Mouse (Mus musculus) MEL (cell line): Measurements from ENCODE around the gene Tead3.

Experiments used
- CHD1 ChIP-seq: IDR thresholded peaks from 2 replicates; pipeline ENCODE4 v1.6.1; 2012; ENCODE audit warnings: low read depth, mild to moderate bottlenecking, inconsistent platforms, low read length, improper control_type of control experiment
- CTCF ChIP-seq, 3 experiments: IDR thresholded peaks in 2 of 3; conservative IDR thresholded peaks in 1 of 3; 2 replicates each; pipeline ENCODE4 v1.5.1; 2011 to 2012; ENCODE audit warnings: low read length in 3 of 3, low read depth in 2 of 3, mild to moderate bottlenecking in 2 of 3, improper control_type of control experiment in 1 of 3, inconsistent platforms in 1 of 3, mixed read lengths in 1 of 3, moderate library complexity in 1 of 3; ENCODE audit not compliant: control insufficient read depth in 1 of 3, insufficient read depth in 1 of 3, poor library complexity in 1 of 3, severe bottlenecking in 1 of 3
- E2F4 ChIP-seq: IDR thresholded peaks from 2 replicates; pipeline ENCODE4 v1.6.1; 2011; ENCODE audit warnings: low read depth, low read length, improper control_type of control experiment, borderline replicate concordance
- ELF1 ChIP-seq: IDR thresholded peaks from 2 replicates; pipeline ENCODE4 v1.6.1; 2014; ENCODE audit warnings: low read depth, mild to moderate bottlenecking, inconsistent platforms, low read length, improper control_type of control experiment, moderate library complexity
- EP300 ChIP-seq, 2 experiments: IDR thresholded peaks; 2 replicates each; pipeline ENCODE4 v1.6.1; 2011; ENCODE audit warnings: improper control_type of control experiment in 2 of 2, low read length in 2 of 2, low read depth in 1 of 2, mild to moderate bottlenecking in 1 of 2
- ETS1 ChIP-seq: IDR thresholded peaks from 2 replicates; pipeline ENCODE4 v1.6.1; 2012; ENCODE audit warnings: low read depth, mild to moderate bottlenecking, inconsistent platforms, low read length, improper control_type of control experiment, moderate library complexity
- MAX ChIP-seq: IDR thresholded peaks from 2 replicates; pipeline ENCODE4 v1.6.1; 2011; ENCODE audit warnings: low read length, improper control_type of control experiment
- MYB ChIP-seq: IDR thresholded peaks from 2 replicates; pipeline ENCODE4 v1.6.1; 2011; ENCODE audit warnings: mild to moderate bottlenecking, low read depth, low read length, improper control_type of control experiment
- POLR2A ChIP-seq, 2 experiments: IDR thresholded peaks; 2 replicates each; pipeline ENCODE4 v1.6.1; 2011 to 2012; ENCODE audit warnings: low read length in 2 of 2, mild to moderate bottlenecking in 2 of 2, control low read depth in 1 of 2, improper control_type of control experiment in 1 of 2, low read depth in 1 of 2, moderate library complexity in 1 of 2; ENCODE audit not compliant: control insufficient read depth in 1 of 2, insufficient read depth in 1 of 2, poor library complexity in 1 of 2
- SIN3A ChIP-seq: IDR thresholded peaks from 2 replicates; pipeline ENCODE4 v1.6.1; 2012; ENCODE audit warnings: low read length, improper control_type of control experiment, inconsistent platforms
- TCF12 ChIP-seq: IDR thresholded peaks from 2 replicates; pipeline ENCODE4 v1.6.1; 2014; ENCODE audit warnings: low read depth, mild to moderate bottlenecking, inconsistent platforms, low read length, improper control_type of control experiment, moderate library complexity
- ZKSCAN1 ChIP-seq: IDR thresholded peaks from 2 replicates; pipeline ENCODE4 v1.6.1; 2012; ENCODE audit warnings: low read depth, mild to moderate bottlenecking, inconsistent platforms, low read length, improper control_type of control experiment, moderate library complexity
- ZNF384 ChIP-seq: IDR thresholded peaks from 2 replicates; pipeline ENCODE4 v1.6.1; 2012; ENCODE audit warnings: low read depth, mild to moderate bottlenecking, inconsistent platforms, low read length, improper control_type of control experiment

DNA sequence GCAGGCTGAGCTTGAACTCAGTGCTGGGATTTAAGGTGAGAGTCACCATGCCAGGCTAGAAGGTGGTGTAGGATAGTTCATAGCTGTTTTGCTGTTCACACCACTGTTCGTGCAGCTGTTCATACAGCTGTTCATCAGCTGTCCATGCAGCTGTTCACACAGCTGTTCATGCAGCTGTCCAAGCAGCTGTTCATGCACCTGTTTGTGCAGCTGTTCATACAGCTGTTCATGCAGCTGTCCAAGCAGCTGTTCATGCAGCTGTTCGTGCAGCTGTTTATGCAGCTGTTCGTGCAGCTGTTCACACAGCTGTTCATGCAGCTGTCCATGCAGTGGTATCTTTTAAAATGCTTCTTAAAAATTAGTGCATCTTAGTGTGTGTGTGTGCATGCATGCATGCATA, 37.9 kb upstream of the Tead3 start:
- TF ChIP-seq CTCF (IDR thresholded peaks at IDR 0.05 in 2 of 3, conservative IDR thresholded peaks at IDR 0.05 in 1 of 3; ENCODE audit: control insufficient read depth in 1 of 3, insufficient read depth in 1 of 3, low read depth in 2 of 3, low read length in 3 of 3, poor library complexity in 1 of 3, severe bottlenecking in 1 of 3) (no peak), ZKSCAN1 (no peak), ZNF384 (no peak), ETS1 (peak; percentile 22; the same call in 1 of the 2 replicates), E2F4 (no peak), MAX (no peak), SIN3A (no peak), TCF12 (no peak), ELF1 (no peak), EP300 (IDR thresholded peaks at IDR 0.05; ENCODE audit: low read depth in 1 of 2, low read length in 2 of 2) (no peak), MYB (no peak), POLR2A (IDR thresholded peaks at IDR 0.05; ENCODE audit: control insufficient read depth in 1 of 2, insufficient read depth in 1 of 2, low read depth in 1 of 2, low read length in 2 of 2, poor library complexity in 1 of 2) (no peak), CHD1 (no peak)
